Mouse (Mus musculus) intestine, postnatal 0 days (tissue): ENCODE results near the gene Zcchc10. TPM values are rescaled to one million over a fixed set of nuclear protein-coding genes. Genes with fewer than 3 reads are reported as not detected.
A peak's percentile ranks its signal among the peaks of the same experiment; 100 is the strongest.
"Not testable (repeated sequence)": the region's sequence is repeated elsewhere in the genome, so short reads cannot be mapped to it uniquely, and the experiment has no call there.

ENCODE experiments used
- ATAC-seq: fragments of 200-750 bp; cut with Nextera tagmentation; 2 replicates; pipeline ENCODE4 v1.8.0; 2017; ENCODE audit warnings: mild to moderate bottlenecking, moderate TSS enrichment, moderate library complexity
- H3K27ac ChIP-seq: fragments of 300-500 bp; sonication (generic); 2 replicates; pipeline ENCODE4 v1.5.1; 2014; ENCODE audit warnings: mild to moderate bottlenecking, low read depth, low read length, moderate library complexity
- H3K27me3 ChIP-seq: fragments of 300-500 bp; sonication (generic); replicated peaks from 2 replicates; pipeline ENCODE4 v1.6.1; 2014; ENCODE audit warnings: low read length, mixed read lengths; ENCODE audit not compliant: control insufficient read depth, insufficient read depth
- H3K36me3 ChIP-seq: fragments of 300-500 bp; sonication (generic); 2 replicates; pipeline ENCODE4 v1.6.1; 2014; ENCODE audit warnings: mild to moderate bottlenecking, moderate library complexity; ENCODE audit not compliant: control insufficient read depth, insufficient read depth
- H3K4me1 ChIP-seq: fragments of 300-500 bp; sonication (generic); replicated peaks from 2 replicates; pipeline ENCODE4 v1.6.1; 2014; ENCODE audit warnings: antibody characterized with exemption, low read length, mixed read lengths; ENCODE audit not compliant: control insufficient read depth, insufficient read depth
- H3K4me2 ChIP-seq: fragments of 300-500 bp; sonication (generic); replicated peaks from 2 replicates; pipeline ENCODE4 v1.6.1; 2014; ENCODE audit warnings: low read depth, mild to moderate bottlenecking, moderate library complexity
- H3K4me3 ChIP-seq: fragments of 300-500 bp; sonication (generic); 2 replicates; pipeline ENCODE4 v1.5.1; 2014; ENCODE audit warnings: low read depth, low read length
- H3K9ac ChIP-seq: fragments of 300-500 bp; sonication (generic); 2 replicates; pipeline ENCODE4 v1.6.1; 2014; ENCODE audit warnings: mild to moderate bottlenecking, low read depth, low read length
- H3K9me3 ChIP-seq: fragments of 300-500 bp; sonication (generic); 2 replicates; pipeline ENCODE4 v1.6.1; 2016; ENCODE audit warnings: mixed run types; ENCODE audit not compliant: control insufficient read depth
- CTCF ChIP-seq: sonication (generic); IDR thresholded peaks from 2 replicates; pipeline ENCODE4 v1.5.1; 2016; ENCODE audit warnings: low read depth, mild to moderate bottlenecking, control low read depth, antibody characterized with exemption, moderate library complexity
- WGBS: fragments of 180-500 bp; shearing (Covaris S2); extraction: QIAGEN DNeasy Blood & Tissue Kit; methylation state at CpG from one replicate; pipeline ENCODE4 v1.1.7; 2014; 5-methylcytosine and 5-hydroxymethylcytosine counted together
- polyA plus RNA-seq: library from polyadenylated mRNA; unstranded; fragments of >200 nt; fragmentation: Nextera tagmentation; extraction: Ambion mirVana; gene quantifications from 2 replicates; pipeline ENCODE4 v1.2.1, GENCODE M21; 2015

Zcchc10 gene
- polyA plus RNA-seq, 1 experiment from 2014 or later = 10.1 TPM

DNA sequence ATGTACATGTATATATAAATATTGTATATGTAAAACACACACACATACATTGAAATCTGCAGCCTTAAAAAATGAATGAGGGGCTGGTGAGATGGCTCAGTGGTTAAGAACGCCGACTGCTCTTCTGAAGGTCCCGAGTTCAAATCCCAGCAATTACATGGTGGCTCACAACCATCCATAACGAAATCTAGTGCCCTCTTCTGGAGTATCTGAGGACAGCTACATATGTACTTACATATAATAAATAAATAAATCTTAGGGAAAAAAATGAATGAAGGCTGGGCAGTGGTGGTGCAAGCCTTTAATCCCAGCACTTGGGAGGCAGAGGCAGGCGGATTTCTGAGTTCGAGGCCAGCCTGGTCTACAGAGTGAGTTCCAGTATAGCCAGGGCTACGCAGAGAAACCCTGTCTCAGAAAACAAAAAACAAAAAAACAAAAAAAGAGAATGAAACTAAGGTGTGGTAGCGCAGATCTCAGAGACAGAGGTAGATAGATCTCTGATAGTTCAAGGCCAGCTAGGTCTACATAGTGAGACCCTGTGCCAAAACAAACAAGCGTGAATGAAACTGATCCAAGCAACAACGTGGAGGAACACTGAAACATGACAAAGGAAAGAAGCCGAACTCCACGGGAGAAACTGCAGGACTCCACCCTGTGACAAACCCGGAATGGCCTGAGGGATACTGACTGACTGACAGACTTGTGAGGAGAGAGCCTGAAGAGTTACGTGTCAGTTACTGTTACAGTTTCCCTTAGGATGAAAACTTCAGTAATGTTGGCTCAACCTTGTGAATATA lies 20.2 kb upstream of the Zcchc10 start:
- H3K36me3 ChIP-seq = no peaks in the 10 kb centered on the region; the same call in 1 of the 2 replicates
- 88% methylated on average over 14 of the region's 14 CpGs for WGBS
- TF ChIP-seq CTCF = no peak

GRCm38 (mm10) chr11:53306965-53307364 lies 17.5 kb upstream of the Zcchc10 start:
- Histone ChIP-seq H3K9ac (no peak overlapping the region), H3K27ac (0 out of 2 replicates have a peak overlapping the region, but pooled peaks have one; percentile 82), H3K4me2 (no peak overlapping the region), H3K4me3 (no peak overlapping the region), H3K36me3 (no peaks in the 10 kb centered on the region), H3K27me3 (no peaks in the 10 kb centered on the region), H3K4me1 (peaks cover 10% of the 10 kb centered on the region; the same call in 1 of the 2 replicates), H3K9me3 (no peaks in the 10 kb centered on the region)
- ATAC-seq = no peak
- TF ChIP-seq CTCF = no peak
- WGBS = 60% methylated on average over 2 of the region's 2 CpGs

More for the DNA sequence above, 20.2 kb upstream of the Zcchc10 start:
- no peak overlapping the region for H3K27ac ChIP-seq
- no peak overlapping the region for H3K4me3 ChIP-seq
- no peaks in the 10 kb centered on the region for H3K27me3 ChIP-seq
- H3K4me1 ChIP-seq = peaks cover 10% of the 10 kb centered on the region; the same call in 1 of the 2 replicates
- no peaks in the 10 kb centered on the region for H3K9me3 ChIP-seq
- H3K9ac ChIP-seq = no peak overlapping the region
- no peak for ATAC-seq
- no peak overlapping the region for H3K4me2 ChIP-seq

DNA sequence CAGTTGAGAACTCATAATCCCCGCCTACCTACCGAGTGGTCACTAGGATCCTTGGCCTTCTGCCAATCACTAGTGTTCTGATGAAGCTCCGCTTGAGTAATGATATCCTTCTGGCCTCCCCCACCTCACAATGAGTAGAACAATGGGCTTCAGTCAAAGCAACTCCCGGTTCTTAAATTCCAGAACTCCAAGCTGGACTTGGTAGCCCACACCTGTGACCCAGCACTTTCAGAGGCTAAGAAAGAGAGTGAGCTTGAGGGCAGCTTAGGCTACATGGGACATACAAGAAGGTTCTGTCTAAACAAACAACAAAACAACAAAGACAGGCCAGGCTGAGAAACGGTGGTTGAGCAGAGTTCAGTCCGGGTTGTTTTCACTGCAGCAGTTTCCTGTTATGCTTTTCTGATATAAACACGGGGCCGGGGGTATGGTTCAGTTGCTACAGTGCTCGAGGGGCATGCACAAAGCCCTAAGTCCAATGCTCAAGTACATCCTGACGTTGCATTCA lies 16.9 kb upstream of the Zcchc10 start:
- Histone ChIP-seq H3K36me3 (no peaks in the 10 kb centered on the region), H3K4me2 (no peak overlapping the region), H3K9ac (no peak overlapping the region), H3K9me3 (no peaks in the 10 kb centered on the region), H3K4me1 (peaks cover 10% of the 10 kb centered on the region; the same call in 1 of the 2 replicates), H3K4me3 (no peak overlapping the region), H3K27ac (peak overlapping the region; percentile 82), H3K27me3 (no peaks in the 10 kb centered on the region)
- ATAC-seq = no peak
- WGBS = 39% methylated on average over 10 of the region's 10 CpGs
- no peak for TF ChIP-seq CTCF

DNA sequence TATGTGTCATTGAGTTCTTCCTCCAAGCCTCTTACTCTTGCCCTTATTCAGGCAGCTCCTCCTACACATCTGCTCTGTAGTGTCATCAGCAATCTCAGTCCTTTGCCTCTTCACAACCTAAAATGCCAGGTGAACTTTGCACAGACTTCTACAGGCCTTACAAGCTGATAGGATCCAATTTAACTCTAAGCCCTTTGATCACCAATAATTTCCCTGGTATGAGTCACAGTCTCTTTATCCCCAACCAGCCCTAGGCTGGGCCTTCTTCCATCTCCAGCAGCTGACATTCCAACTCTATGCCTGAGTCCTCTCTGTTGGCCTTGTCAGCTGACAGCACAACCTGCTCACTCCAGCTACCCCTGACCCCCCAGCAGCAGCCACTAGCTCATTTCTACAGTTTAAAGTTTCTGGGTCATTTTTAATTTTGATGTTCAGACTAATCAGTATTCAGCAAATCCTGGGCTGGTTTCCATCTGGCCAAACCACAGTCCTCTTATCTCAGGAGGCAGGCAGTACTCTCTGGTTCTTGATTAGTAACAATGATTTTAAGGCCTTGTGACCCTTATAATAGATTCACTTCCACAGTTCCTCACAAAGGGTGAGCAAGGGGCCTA lies 16.1 kb upstream of the Zcchc10 start:
- H3K4me1 ChIP-seq = peaks cover 10% of the 10 kb centered on the region; the same call in 1 of the 2 replicates
- H3K36me3 ChIP-seq = no peaks in the 10 kb centered on the region
- no peak for TF ChIP-seq CTCF
- H3K9ac ChIP-seq = no peak overlapping the region
- H3K4me3 ChIP-seq = no peak overlapping the region
- H3K4me2 ChIP-seq = no peak overlapping the region
- H3K9me3 ChIP-seq = no peaks in the 10 kb centered on the region
- peak; percentile 87 for ATAC-seq
- peak overlapping the region; percentile 82 for H3K27ac ChIP-seq
- H3K27me3 ChIP-seq = no peaks in the 10 kb centered on the region

GRCm38 (mm10) chr11:53308884-53309310 lies 15.6 kb upstream of the Zcchc10 start:
- Histone ChIP-seq H3K4me3 (no peak overlapping the region), H3K9me3 (no peaks in the 10 kb centered on the region), H3K4me2 (no peak overlapping the region), H3K36me3 (no peaks in the 10 kb centered on the region), H3K27me3 (no peaks in the 10 kb centered on the region), H3K27ac (peak overlapping the region; percentile 82), H3K9ac (no peak overlapping the region), H3K4me1 (peaks cover 10% of the 10 kb centered on the region; the same call in 1 of the 2 replicates)
- ATAC-seq = 0 out of 2 replicates have a peak, but pooled peaks have one; percentile 6
- WGBS = 43% methylated on average over 2 of the region's 2 CpGs
- no peak for TF ChIP-seq CTCF

DNA sequence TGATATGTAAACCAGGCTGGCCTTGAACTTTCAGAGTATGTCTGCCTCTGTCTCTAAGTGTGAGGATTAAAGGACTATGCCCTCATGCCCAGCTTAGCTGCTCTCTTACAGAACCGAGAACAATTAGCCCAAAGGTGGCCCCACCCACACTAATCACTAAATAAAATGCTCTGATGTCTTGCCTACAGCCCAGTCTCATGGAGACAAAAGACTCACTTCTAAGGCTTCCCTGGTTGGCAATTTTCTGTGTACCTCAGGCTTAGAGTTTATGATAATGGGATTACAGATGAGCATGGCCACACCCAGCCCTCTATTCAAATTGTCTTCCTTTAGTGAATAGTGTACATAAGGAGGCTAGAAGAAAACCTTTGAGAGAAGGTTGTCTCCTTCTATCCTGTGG lies 13.1 kb upstream of the Zcchc10 start:
- no peaks in the 10 kb centered on the region for H3K36me3 ChIP-seq
- no peaks in the 10 kb centered on the region for H3K9me3 ChIP-seq
- no peak overlapping the region for H3K9ac ChIP-seq
- H3K27me3 ChIP-seq = no peaks in the 10 kb centered on the region
- no peak for ATAC-seq
- TF ChIP-seq CTCF = no peak
- H3K4me3 ChIP-seq = no peak overlapping the region
- WGBS = 28% methylated on average over 1 of the region's 1 CpGs
- peaks cover 10% of the 10 kb centered on the region; the same call in 1 of the 2 replicates for H3K4me1 ChIP-seq
- H3K4me2 ChIP-seq = no peak overlapping the region
- H3K27ac ChIP-seq = no peak overlapping the region

GRCm38 (mm10) chr11:53312823-53313222 lies 11.7 kb upstream of the Zcchc10 start:
- not testable (repeated sequence) for H3K4me2 ChIP-seq, H3K27ac ChIP-seq, H3K36me3 ChIP-seq, ATAC-seq, H3K4me1 ChIP-seq, H3K4me3 ChIP-seq, H3K9me3 ChIP-seq, H3K27me3 ChIP-seq, H3K9ac ChIP-seq
- WGBS = 78% methylated on average over 1 of the region's 1 CpGs
